Mouse (Mus musculus) megakaryocyte, embryonic 14.5 days (primary cell): ENCODE results near the gene Tnfrsf19. TPM values are rescaled to one million over a fixed set of nuclear protein-coding genes. Genes with fewer than 3 reads are reported as not detected.

Experiments
- H3K27me3 ChIP-seq: replicated peaks from 2 replicates; pipeline ENCODE3; 2012; ENCODE audit warnings: inconsistent platforms
- H3K36me3 ChIP-seq: replicated peaks from 2 replicates; pipeline ENCODE3; 2012; ENCODE audit warnings: low read length, inconsistent platforms, mixed read lengths
- H3K4me1 ChIP-seq: 2 replicates; pipeline ENCODE4 v1.6.1; 2012; ENCODE audit warnings: inconsistent platforms
- H3K4me3 ChIP-seq: replicated peaks from 2 replicates; pipeline ENCODE3; 2012; ENCODE audit warnings: moderate library complexity, mild to moderate bottlenecking, inconsistent platforms
- H3K9me3 ChIP-seq: 2 replicates; pipeline ENCODE4 v1.6.1; 2012; ENCODE audit warnings: inconsistent platforms
- FLI1 ChIP-seq: IDR thresholded peaks from 2 replicates; pipeline ENCODE4 v1.6.1; 2012; ENCODE audit warnings: low read length, inconsistent platforms, mixed read lengths
- GATA1 ChIP-seq: IDR thresholded peaks from 3 replicates; pipeline ENCODE4 v1.6.1; 2012; ENCODE audit warnings: mixed read lengths, low read length, inconsistent platforms, borderline replicate concordance
- polyA plus RNA-seq: library from polyadenylated mRNA; stranded (reverse); fragments of >175 nt; gene quantifications from 2 replicates; pipeline ENCODE4 v1.2.3, GENCODE M21; 2012; ENCODE audit warnings: low replicate concordance; ENCODE audit not compliant: insufficient read depth

Gene Tnfrsf19
- polyA plus RNA-seq, 1 experiment, result not detected

DNA sequence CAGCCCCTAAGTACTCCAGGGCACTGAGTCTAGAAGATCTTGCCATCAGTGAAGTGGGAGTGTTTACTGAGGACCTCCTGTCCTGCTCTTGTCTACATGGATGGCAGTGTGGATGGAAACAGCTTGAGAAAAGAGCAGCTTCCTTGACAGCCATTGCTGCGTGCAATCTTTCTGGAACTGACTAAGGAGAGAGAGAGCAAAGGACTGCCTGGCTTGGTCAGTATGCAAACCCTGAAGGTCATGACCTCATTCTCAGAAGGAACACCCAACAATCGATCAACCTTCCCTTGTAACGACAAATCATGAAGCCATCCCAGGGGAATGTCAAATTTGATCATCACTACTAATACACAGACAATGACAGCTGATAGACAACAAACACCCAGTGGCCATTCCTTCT is 70.1 kb downstream of the Tnfrsf19 start:
- H3K27me3 ChIP-seq, result no peaks in the 10 kb centered on the region
- 0 out of 2 replicates have a peak, but pooled peaks cover 3% of the 10 kb centered on the region for H3K9me3 ChIP-seq
- TF ChIP-seq GATA1 (no peak), FLI1 (no peak)
- H3K4me3 ChIP-seq, result no peak overlapping the region
- H3K36me3 ChIP-seq, result no peaks in the 10 kb centered on the region
- H3K4me1 ChIP-seq, result no peaks in the 10 kb centered on the region

DNA sequence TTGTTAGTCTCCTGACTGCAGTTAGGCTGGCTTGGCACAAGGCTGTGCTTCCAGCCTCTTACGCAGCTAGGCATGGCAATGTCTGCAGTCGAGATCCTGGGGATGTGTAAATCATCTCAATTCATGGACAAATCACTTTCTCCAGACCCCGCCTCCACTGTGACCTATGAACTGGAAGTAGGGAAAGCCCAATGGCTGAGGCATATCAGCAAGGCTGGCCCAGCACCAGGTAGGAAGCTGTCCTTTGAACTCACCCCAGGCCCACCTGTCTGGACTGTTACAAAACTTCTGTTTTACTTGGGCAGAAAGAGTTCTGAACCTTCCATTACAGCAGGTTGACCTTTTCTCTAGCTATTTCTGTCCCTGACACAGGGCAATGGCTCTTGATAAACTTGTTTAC is 70.6 kb downstream of the Tnfrsf19 start:
- no peak for TF ChIP-seq FLI1
- Histone ChIP-seq H3K27me3 (no peaks in the 10 kb centered on the region), H3K4me3 (no peak overlapping the region), H3K36me3 (no peaks in the 10 kb centered on the region), H3K4me1 (no peaks in the 10 kb centered on the region), H3K9me3 (0 out of 2 replicates have a peak, but pooled peaks cover 3% of the 10 kb centered on the region)

DNA sequence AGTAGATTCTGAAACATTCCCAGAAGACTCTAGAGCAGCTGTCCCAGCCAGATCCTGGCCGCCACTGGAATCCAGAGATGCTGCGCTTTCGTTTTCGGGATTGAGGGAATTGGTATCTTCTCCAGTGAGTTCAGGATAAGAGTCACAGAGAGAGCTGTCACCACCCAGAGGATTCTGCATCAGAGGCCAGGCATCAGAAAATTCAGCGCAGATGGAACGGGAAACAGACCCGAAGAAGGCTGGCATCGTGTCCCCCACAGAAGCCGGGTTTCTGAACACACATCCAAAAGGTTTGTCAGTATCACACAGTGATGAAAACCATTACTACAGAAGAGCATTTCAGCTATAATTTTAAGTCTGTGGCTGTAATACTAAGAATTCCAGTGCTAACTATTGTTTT is 75.3 kb downstream of the Tnfrsf19 start:
- no peaks in the 10 kb centered on the region for H3K36me3 ChIP-seq
- no peak for TF ChIP-seq GATA1
- no peak for TF ChIP-seq FLI1
- H3K27me3 ChIP-seq, result no peaks in the 10 kb centered on the region
- H3K4me3 ChIP-seq, result no peak overlapping the region
- H3K9me3 ChIP-seq, result 0 out of 2 replicates have a peak, but pooled peaks cover 3% of the 10 kb centered on the region
- no peaks in the 10 kb centered on the region for H3K4me1 ChIP-seq

DNA sequence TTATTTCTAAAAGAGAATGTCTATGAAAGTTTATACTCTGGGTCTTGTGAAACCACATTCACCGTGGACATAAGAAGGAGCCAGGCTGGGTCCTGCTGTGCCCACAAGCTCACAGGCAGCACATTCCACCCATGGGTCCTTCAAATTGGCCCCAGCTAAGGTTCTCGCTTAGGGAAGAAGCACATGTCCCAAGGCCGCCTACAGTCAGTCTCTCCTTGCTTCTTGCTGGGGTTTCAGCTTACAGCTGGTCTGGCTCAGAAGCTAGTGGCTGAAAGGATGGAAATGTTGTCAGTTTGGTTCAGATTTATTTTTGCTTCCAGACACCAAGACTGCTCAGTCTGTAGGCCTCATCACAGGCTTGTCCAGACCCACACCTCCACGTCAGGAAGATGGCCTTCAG is 80.2 kb downstream of the Tnfrsf19 start:
- H3K27me3 ChIP-seq, result no peaks in the 10 kb centered on the region

DNA sequence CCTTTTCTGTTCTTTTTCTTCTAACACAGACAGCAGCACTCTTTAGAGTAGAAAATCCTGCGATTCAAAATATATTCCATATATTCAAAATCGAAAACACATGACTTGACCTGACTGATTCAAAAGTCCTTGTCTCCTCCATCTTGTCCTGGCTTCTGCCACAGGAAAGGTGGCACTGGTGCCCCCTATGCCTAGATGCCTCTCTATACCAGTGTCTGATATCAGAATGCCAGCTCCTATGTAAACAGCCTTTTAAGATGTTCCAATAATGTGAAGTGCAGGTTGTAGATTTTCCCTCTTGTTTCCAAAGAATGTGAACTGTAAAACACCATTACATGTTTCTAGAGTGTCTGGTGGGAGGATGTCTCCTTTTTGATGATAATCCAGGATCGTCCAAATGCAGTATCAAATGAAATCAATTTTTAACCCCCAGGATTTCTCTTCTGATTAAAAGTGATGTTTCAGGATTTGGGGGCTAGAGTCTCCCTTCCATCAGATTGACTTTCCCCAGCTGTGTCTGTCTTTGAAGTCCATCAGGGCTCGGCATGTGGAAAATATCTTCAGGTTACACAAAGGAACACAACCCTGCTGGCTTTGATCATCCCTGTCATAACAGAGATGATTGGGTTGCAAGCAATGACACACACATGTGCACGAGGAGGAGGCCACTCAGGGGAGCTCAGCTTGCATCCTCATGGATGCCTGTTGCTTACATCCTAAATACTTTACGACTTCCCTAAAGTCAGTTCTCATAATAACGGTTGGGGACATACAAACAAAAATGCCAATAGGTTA is 82.1 kb downstream of the Tnfrsf19 start:
- no peaks in the 10 kb centered on the region; the same call in 1 of the 2 replicates for H3K4me1 ChIP-seq
- H3K9me3 ChIP-seq, result peaks cover 8% of the 10 kb centered on the region
- H3K27me3 ChIP-seq, result no peaks in the 10 kb centered on the region
- no peaks in the 10 kb centered on the region for H3K36me3 ChIP-seq
- H3K4me3 ChIP-seq, result no peak overlapping the region
- no peak for TF ChIP-seq GATA1
- no peak for TF ChIP-seq FLI1

More for the DNA sequence above, 80.2 kb downstream of the Tnfrsf19 start:
- Histone ChIP-seq H3K9me3 (peaks cover 8% of the 10 kb centered on the region), H3K4me1 (no peaks in the 10 kb centered on the region; the same call in 1 of the 2 replicates), H3K36me3 (no peaks in the 10 kb centered on the region), H3K4me3 (no peak overlapping the region)
- TF ChIP-seq GATA1 (no peak), FLI1 (no peak)

DNA sequence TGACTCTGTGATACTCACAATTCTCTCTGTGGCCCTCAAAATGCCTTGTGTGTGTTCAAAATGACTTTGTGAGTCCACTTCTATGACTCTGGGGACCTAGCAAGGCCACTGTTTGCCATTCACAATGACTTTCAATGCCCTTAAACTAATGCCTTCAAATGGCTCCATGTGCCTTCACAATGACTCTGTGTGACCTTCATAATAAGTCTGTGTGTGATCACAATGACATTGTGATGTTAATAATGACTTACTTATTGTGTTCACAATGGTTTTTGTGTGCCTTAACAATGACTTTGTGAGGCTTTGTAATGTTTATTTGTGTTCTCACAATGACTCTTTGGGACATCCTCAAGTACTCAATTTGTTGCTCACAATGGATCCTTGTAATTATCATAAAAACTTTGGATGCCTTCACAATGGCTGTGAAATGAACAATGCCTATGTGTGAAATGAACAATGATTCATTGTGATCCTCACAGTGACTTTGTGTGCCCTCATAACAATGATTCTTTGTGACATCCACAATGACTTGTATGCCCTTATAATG is 88.6 kb downstream of the Tnfrsf19 start:
- Histone ChIP-seq H3K4me3 (no peak overlapping the region), H3K27me3 (no peaks in the 10 kb centered on the region), H3K9me3 (peaks cover 7% of the 10 kb centered on the region), H3K36me3 (no peaks in the 10 kb centered on the region), H3K4me1 (no peaks in the 10 kb centered on the region; the same call in 1 of the 2 replicates)
- no peak for TF ChIP-seq GATA1
- TF ChIP-seq FLI1, result no peak

DNA sequence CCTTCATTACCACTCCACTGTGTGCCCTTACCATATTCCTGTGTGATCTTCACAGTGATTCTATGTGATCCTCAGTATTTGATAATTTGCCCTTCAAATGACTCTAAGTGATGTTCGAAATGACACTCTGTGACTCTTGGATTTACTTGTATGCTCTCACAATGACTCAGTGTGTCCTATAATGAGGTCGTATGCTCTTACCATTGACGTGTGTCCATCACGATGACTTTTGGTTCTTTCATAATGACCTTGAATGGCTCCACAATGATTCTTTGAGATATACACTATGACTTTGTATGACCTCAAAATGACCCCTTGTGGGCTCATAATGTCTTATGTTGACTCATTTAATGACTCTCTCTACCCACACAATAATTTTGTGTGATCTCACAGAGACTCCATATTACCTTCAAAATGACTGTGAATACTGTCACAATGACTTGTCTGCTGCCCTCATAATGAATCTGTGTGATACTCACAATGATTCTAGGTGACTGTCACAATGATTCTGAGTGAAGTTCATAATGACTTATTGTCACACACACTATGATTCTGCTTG is 108.7 kb downstream of the Tnfrsf19 start:
- H3K27me3 ChIP-seq, result no peaks in the 10 kb centered on the region
- H3K4me3 ChIP-seq, result no peak overlapping the region
- no peak for TF ChIP-seq GATA1
- TF ChIP-seq FLI1, result no peak
- H3K4me1 ChIP-seq, result no peaks in the 10 kb centered on the region
- no peaks in the 10 kb centered on the region for H3K36me3 ChIP-seq
- H3K9me3 ChIP-seq, result no peaks in the 10 kb centered on the region

DNA sequence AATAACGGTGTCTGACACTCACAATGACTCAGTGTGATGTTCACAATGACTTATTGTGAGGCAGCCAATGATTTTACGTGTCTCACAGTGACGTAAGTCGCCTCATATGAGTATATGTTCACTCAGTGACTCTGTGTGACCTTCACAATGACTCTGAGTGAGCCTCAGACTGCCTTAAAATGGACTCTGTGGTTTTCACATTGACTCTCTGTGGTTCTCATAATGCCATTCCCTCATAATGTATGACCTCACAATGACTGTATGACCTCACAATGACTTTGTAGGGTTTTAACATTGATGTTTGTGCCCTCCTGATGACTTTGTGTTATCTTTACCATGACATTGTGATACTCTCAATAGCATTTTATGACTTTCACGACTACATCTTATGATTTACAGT is 110.6 kb downstream of the Tnfrsf19 start:
- H3K36me3 ChIP-seq, result no peaks in the 10 kb centered on the region
- no peak overlapping the region for H3K4me3 ChIP-seq
- H3K9me3 ChIP-seq, result no peaks in the 10 kb centered on the region
- no peaks in the 10 kb centered on the region for H3K4me1 ChIP-seq
- no peaks in the 10 kb centered on the region for H3K27me3 ChIP-seq
- TF ChIP-seq GATA1, result no peak
- TF ChIP-seq FLI1, result no peak

DNA sequence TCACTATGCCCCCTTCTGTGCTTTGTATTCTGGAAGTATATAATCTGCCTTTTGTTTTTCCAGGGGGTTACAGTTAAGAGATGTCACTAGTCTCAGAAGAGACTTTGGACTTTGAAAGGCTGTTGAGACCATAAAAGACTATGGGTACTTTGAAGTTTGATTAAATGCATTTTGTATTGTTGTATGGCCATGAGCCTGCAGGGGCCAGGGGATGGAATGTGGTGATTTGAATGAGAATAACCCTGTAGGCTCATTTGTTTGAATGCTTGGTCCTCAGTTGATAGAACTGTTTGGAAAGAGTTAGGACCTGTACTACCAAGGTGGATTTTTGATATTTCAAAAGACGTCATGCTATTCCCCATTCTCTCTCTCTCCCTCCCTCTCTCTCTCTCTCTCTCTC is 120.3 kb downstream of the Tnfrsf19 start:
- no peak for TF ChIP-seq GATA1
- no peak for TF ChIP-seq FLI1
- no peaks in the 10 kb centered on the region for H3K4me1 ChIP-seq
- H3K27me3 ChIP-seq, result no peaks in the 10 kb centered on the region
- no peak overlapping the region for H3K4me3 ChIP-seq
- peaks cover 6% of the 10 kb centered on the region; the same call in 1 of the 2 replicates for H3K9me3 ChIP-seq
- no peaks in the 10 kb centered on the region for H3K36me3 ChIP-seq

DNA sequence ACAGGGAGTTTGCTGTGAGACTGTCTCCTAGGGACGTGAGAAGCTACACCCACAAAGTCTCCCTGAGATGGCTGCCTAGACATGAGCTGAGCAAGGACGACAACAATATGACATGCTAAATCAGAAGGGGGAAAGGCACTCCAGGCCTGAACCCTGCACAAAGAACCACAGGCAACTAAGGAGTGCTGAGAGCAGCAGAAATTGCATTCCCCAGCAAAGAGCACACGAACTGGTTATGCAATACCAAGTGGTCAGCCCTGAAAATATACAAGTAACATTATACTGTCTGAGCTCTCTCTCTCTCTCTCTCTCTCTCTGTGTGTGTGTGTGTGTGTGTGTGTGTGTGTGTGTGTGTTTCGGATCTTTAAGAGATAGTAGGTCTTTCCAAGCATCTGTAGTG is 129.6 kb downstream of the Tnfrsf19 start:
- Histone ChIP-seq H3K27me3 (peaks cover 4% of the 10 kb centered on the region), H3K4me1 (no peaks in the 10 kb centered on the region), H3K36me3 (no peaks in the 10 kb centered on the region), H3K4me3 (no peak overlapping the region), H3K9me3 (0 out of 2 replicates have a peak, but pooled peaks cover 6% of the 10 kb centered on the region)
- TF ChIP-seq FLI1 (no peak), GATA1 (no peak)

Other genes starting within 250 kb of the Tnfrsf19 start
- 0.27 and 0.37 TPM in 2 replicates for gene Sacs, start 92.0 kb upstream of the Tnfrsf19 start, polyA plus RNA-seq
- gene Sgcg, start 212.0 kb upstream of the Tnfrsf19 start, polyA plus RNA-seq, result not detected in 2 replicates